Mouse (Mus musculus) MN1 (cell line): ENCODE measurements around the gene Itpr2.

ENCODE experiments used
- DNase-seq: peaks from one replicate; pipeline ENCODE4 v3.0.0-alpha.2; 2016; ENCODE audit warnings: low spot score

The Itpr2 gene

GRCm38 (mm10) chr6:146346545-146347195 is 155.4 kb downstream of the Itpr2 start:
- DNase-seq: no peak

GRCm38 (mm10) chr6:146344732-146345131 is 157.3 kb downstream of the Itpr2 start:
- DNase-seq: no peak

- DNase-seq: no peak
These were observed 158.2 kb downstream of the Itpr2 start for GRCm38 (mm10) chr6:146343671-146344384.

GRCm38 (mm10) chr6:146342995-146343394 is 159.0 kb downstream of the Itpr2 start:
- no peak for DNase-seq

- no peak for DNase-seq
These were observed 160.1 kb downstream of the Itpr2 start for GRCm38 (mm10) chr6:146341934-146342333.

- DNase-seq: no peak
These were observed 160.6 kb downstream of the Itpr2 start for GRCm38 (mm10) chr6:146341413-146341812.

GRCm38 (mm10) chr6:146340951-146341350 is 161.1 kb downstream of the Itpr2 start:
- DNase-seq: no peak

- DNase-seq: peak; percentile 42
These were observed 162.2 kb downstream of the Itpr2 start for GRCm38 (mm10) chr6:146339779-146340178.

GRCm38 (mm10) chr6:146337237-146337636 is 164.8 kb downstream of the Itpr2 start:
- DNase-seq: no peak

- DNase-seq: no peak
These were observed 166.8 kb downstream of the Itpr2 start for GRCm38 (mm10) chr6:146335191-146335590.

- DNase-seq: no peak
These were observed 168.5 kb downstream of the Itpr2 start for GRCm38 (mm10) chr6:146333506-146333905.

- no peak for DNase-seq
These were observed 170.9 kb downstream of the Itpr2 start for GRCm38 (mm10) chr6:146331017-146331669.

- DNase-seq: no peak
These were observed 172.9 kb downstream of the Itpr2 start for GRCm38 (mm10) chr6:146329079-146329478.

- no peak for DNase-seq
These were observed 175.4 kb downstream of the Itpr2 start for GRCm38 (mm10) chr6:146326631-146327030.

GRCm38 (mm10) chr6:146324541-146325204 is 177.3 kb downstream of the Itpr2 start:
- DNase-seq: no peak

- no peak for DNase-seq
These were observed 179.5 kb downstream of the Itpr2 start for GRCm38 (mm10) chr6:146322555-146322954.

- DNase-seq: no peak
These were observed 180.1 kb downstream of the Itpr2 start for GRCm38 (mm10) chr6:146321951-146322350.

- DNase-seq: no peak
These were observed 185.6 kb downstream of the Itpr2 start for GRCm38 (mm10) chr6:146316415-146316814.

- no peak for DNase-seq
These were observed 186.9 kb downstream of the Itpr2 start for GRCm38 (mm10) chr6:146315153-146315552.

- DNase-seq: no peak
These were observed 187.7 kb downstream of the Itpr2 start for GRCm38 (mm10) chr6:146314304-146314703.

- DNase-seq: no peak
These were observed 188.6 kb downstream of the Itpr2 start for GRCm38 (mm10) chr6:146313396-146313795.

- DNase-seq: no peak
These were observed 191.8 kb downstream of the Itpr2 start for GRCm38 (mm10) chr6:146310210-146310609.

GRCm38 (mm10) chr6:146309335-146309734 is 192.7 kb downstream of the Itpr2 start:
- no peak for DNase-seq
